ENCODE assay signal across 27 mouse cellular contexts in genomic region chr7:75474564-75475150, GRCm38 (mm10).
"Had no signal": no experiment of that assay in that cellular context is flagged by ENCODE, and none has a peak within 500 bp of the region (broad histone marks: within the 10 kb centered on the region; RNA-seq: fewer than 3 reads in every experiment).

No protein-coding gene starts in this region.

- H3K4me2 ChIP-seq: forebrain, embryonic 15.5 days; heart, embryonic 12.5 days; hindbrain, embryonic 12.5 days; hindbrain, embryonic 14.5 days; intestine, embryonic 15.5 days; limb, embryonic 12.5 days; liver, embryonic 11.5 days; liver, embryonic 13.5 days; liver, embryonic 15.5 days had no signal

- H3K27ac ChIP-seq: forebrain, embryonic 15.5 days; gastrocnemius, adult 2 months; heart, adult 2 months; heart, embryonic 10.5 days; hindbrain, embryonic 10.5 days; hindbrain, embryonic 12.5 days; hindbrain, embryonic 14.5 days; intestine, embryonic 15.5 days; layer of hippocampus, adult 2 months; left cerebral cortex, adult 2 months; limb, embryonic 10.5 days; liver, embryonic 13.5 days; liver, embryonic 15.5 days had no signal

- H3K36me3 ChIP-seq: forebrain, embryonic 15.5 days; hindbrain, embryonic 12.5 days; intestine, embryonic 15.5 days; limb, embryonic 10.5 days; limb, embryonic 12.5 days; liver, embryonic 13.5 days; liver, embryonic 15.5 days had no signal

- DNase-seq: forebrain, postnatal 0 days; gastrocnemius, adult 2 months; gastrocnemius, postnatal 10 days; gastrocnemius, postnatal 25 days; heart, adult 2 months; heart, postnatal 10 days; heart, postnatal 4 days; kidney, postnatal 14 days; kidney, postnatal 4 days; liver; liver, embryonic 13.5 days had no signal

- H3K4me3 ChIP-seq: forebrain, embryonic 15.5 days; gastrocnemius, adult 2 months; heart, adult 2 months; heart, embryonic 10.5 days; heart, embryonic 12.5 days; hindbrain, embryonic 10.5 days; hindbrain, embryonic 12.5 days; intestine, embryonic 15.5 days; layer of hippocampus, adult 2 months; left cerebral cortex, adult 2 months; limb, embryonic 10.5 days; limb, embryonic 12.5 days; liver, embryonic 13.5 days; liver, embryonic 15.5 days had no signal

- ATAC-seq: forebrain, embryonic 15.5 days; forebrain, postnatal 0 days; hindbrain, embryonic 16.5 days; inflammation-experienced regulatory T-cells, adult 6 months; intestine, embryonic 15.5 days; intestine, postnatal 0 days had no signal

- H3K9me3 ChIP-seq: forebrain, embryonic 15.5 days; heart, embryonic 10.5 days; heart, embryonic 12.5 days; hindbrain, embryonic 10.5 days; hindbrain, embryonic 12.5 days; intestine, embryonic 15.5 days; limb, embryonic 10.5 days; limb, embryonic 12.5 days; liver, embryonic 13.5 days; liver, embryonic 15.5 days had no signal

- H3K9ac ChIP-seq: forebrain, embryonic 15.5 days; forebrain, postnatal 0 days; heart, embryonic 12.5 days; hindbrain, embryonic 12.5 days; hindbrain, embryonic 14.5 days; intestine, embryonic 15.5 days; limb, embryonic 12.5 days; liver, embryonic 13.5 days; liver, embryonic 15.5 days had no signal

- H3K27me3 ChIP-seq: forebrain, embryonic 15.5 days; heart, embryonic 12.5 days; hindbrain, embryonic 12.5 days; intestine, embryonic 15.5 days; limb, embryonic 12.5 days; liver, embryonic 13.5 days; liver, embryonic 15.5 days had no signal
